Comparison of ENCODE assay signal across 10 mouse cellular contexts in genomic region chr2:47491874-47492539, GRCm38 (mm10).
DNase-seq lines count a peak whose midpoint lies in the region; ATAC-seq and TF ChIP-seq lines count a peak whose summit lies in the region.
"Had no signal": no experiment of that assay in that cellular context is flagged by ENCODE, and none has a peak within 500 bp of the region (broad histone marks: within the 10 kb centered on the region; RNA-seq: fewer than 3 reads in every experiment).

No protein-coding gene starts in this region.

- ATAC-seq in intestine, postnatal 0 days = no peak
- ATAC-seq in intestine, embryonic 15.5 days = no peak
- ATAC-seq in forebrain, embryonic 12.5 days (ENCODE audit: low FRiP score) = peak; percentile 72; the same call in 1 of the 2 replicates
- peak; percentile 54; the same call in 1 of the 2 replicates for ATAC-seq in limb, embryonic 13.5 days (ENCODE audit: low FRiP score, low read depth)
- no peak for ATAC-seq in activated CD4-positive, CD25-positive, alpha-beta regulatory T cell, adult 4 months

- H3K36me3 ChIP-seq in intestine, postnatal 0 days (ENCODE audit: control insufficient read depth, insufficient read depth) = no peaks in the 10 kb centered on the region
- H3K36me3 ChIP-seq in intestine, embryonic 15.5 days = no peaks in the 10 kb centered on the region
- no peaks in the 10 kb centered on the region for H3K36me3 ChIP-seq in forebrain, embryonic 12.5 days (replicated peaks)
- H3K36me3 ChIP-seq in limb, embryonic 13.5 days = no peaks in the 10 kb centered on the region

- WGBS in intestine, postnatal 0 days = 17% methylated on average over 5 of the region's 5 CpGs
- WGBS in intestine, embryonic 15.5 days = 14% methylated on average over 5 of the region's 5 CpGs
- WGBS in forebrain, embryonic 12.5 days = 13% methylated on average over 5 of the region's 5 CpGs
- WGBS in limb, embryonic 13.5 days = 15% methylated on average over 5 of the region's 5 CpGs

- H3K4me3 ChIP-seq in intestine, postnatal 0 days (ENCODE audit: low read depth, low read length) = no peak overlapping the region
- H3K4me3 ChIP-seq in intestine, embryonic 15.5 days (replicated peaks) = no peak overlapping the region
- H3K4me3 ChIP-seq in forebrain, embryonic 12.5 days (replicated peaks) = no peak overlapping the region
- H3K4me3 ChIP-seq in limb, embryonic 13.5 days = no peak overlapping the region
- H3K4me3 ChIP-seq: erythroblast, embryonic 14.5 days had no signal

- no peaks in the 10 kb centered on the region for H3K27me3 ChIP-seq in intestine, postnatal 0 days (replicated peaks; ENCODE audit: control insufficient read depth, insufficient read depth, low read length)
- H3K27me3 ChIP-seq in intestine, embryonic 15.5 days (replicated peaks) = no peaks in the 10 kb centered on the region
- H3K27me3 ChIP-seq in forebrain, embryonic 12.5 days = no peaks in the 10 kb centered on the region
- H3K27me3 ChIP-seq in limb, embryonic 13.5 days = no peaks in the 10 kb centered on the region

- H3K4me1 ChIP-seq in intestine, postnatal 0 days (replicated peaks; ENCODE audit: control insufficient read depth, insufficient read depth, low read length) = no peaks in the 10 kb centered on the region
- H3K4me1 ChIP-seq in intestine, embryonic 15.5 days (replicated peaks) = no peaks in the 10 kb centered on the region
- no peaks in the 10 kb centered on the region for H3K4me1 ChIP-seq in forebrain, embryonic 12.5 days
- H3K4me1 ChIP-seq in limb, embryonic 13.5 days = no peaks in the 10 kb centered on the region

- H3K27ac ChIP-seq in intestine, postnatal 0 days (ENCODE audit: low read depth, low read length) = no peak overlapping the region
- H3K27ac ChIP-seq in intestine, embryonic 15.5 days = no peak overlapping the region
- no peak overlapping the region for H3K27ac ChIP-seq in forebrain, embryonic 12.5 days
- no peak overlapping the region for H3K27ac ChIP-seq in limb, embryonic 13.5 days
- H3K27ac ChIP-seq: macrophage had no signal

- H3K9ac ChIP-seq in intestine, postnatal 0 days (ENCODE audit: low read depth, low read length) = no peak overlapping the region
- no peak overlapping the region for H3K9ac ChIP-seq in intestine, embryonic 15.5 days
- no peak overlapping the region for H3K9ac ChIP-seq in forebrain, embryonic 12.5 days
- H3K9ac ChIP-seq in limb, embryonic 13.5 days = no peak overlapping the region

- peak; percentile 15 to 17 for DNase-seq in B cell, adult 2 months
- peak; percentile 43 for DNase-seq in MN1 (ENCODE audit: low spot score)
- peak; percentile 10 for DNase-seq in right cerebral cortex, postnatal 25 days

- TF ChIP-seq CTCF in intestine, postnatal 0 days (IDR thresholded peaks at IDR 0.05; ENCODE audit: low read depth) = peak; percentile 75

- H3K4me2 ChIP-seq in intestine, postnatal 0 days (replicated peaks; ENCODE audit: low read depth) = no peak overlapping the region
- no peak overlapping the region for H3K4me2 ChIP-seq in intestine, embryonic 15.5 days (replicated peaks)
- H3K4me2 ChIP-seq in forebrain, embryonic 12.5 days = no peak overlapping the region
- H3K4me2 ChIP-seq in limb, embryonic 13.5 days (replicated peaks) = no peak overlapping the region

- no peaks in the 10 kb centered on the region for H3K9me3 ChIP-seq in intestine, postnatal 0 days (ENCODE audit: control insufficient read depth)
- no peaks in the 10 kb centered on the region for H3K9me3 ChIP-seq in intestine, embryonic 15.5 days
- no peaks in the 10 kb centered on the region for H3K9me3 ChIP-seq in forebrain, embryonic 12.5 days
- H3K9me3 ChIP-seq in limb, embryonic 13.5 days = no peaks in the 10 kb centered on the region

Comparison
In these comparisons a context has a peak if more than half of its experiments do, and no peak if none do; other contexts are left out.
1. ATAC-seq: peak in forebrain, embryonic 12.5 days (single experiment) and limb, embryonic 13.5 days (single experiment); none in intestine, postnatal 0 days (single experiment), intestine, embryonic 15.5 days (single experiment) and activated CD4-positive, CD25-positive, alpha-beta regulatory T cell, adult 4 months (single experiment).
2. Peak in every context shown above with its lines, with median percentiles within 50 percentile points of each other: DNase-seq.